Mouse (Mus musculus) adrenal gland, postnatal 4 days (tissue): ENCODE data around the gene Coil. TPM values are rescaled to one million over a fixed set of nuclear protein-coding genes. Genes with fewer than 3 reads are reported as not detected.
A peak's percentile ranks its signal among the peaks of the same experiment; 100 is the strongest.

ENCODE experiments used
- DNase-seq, 2 experiments: peaks; one replicate each; pipeline ENCODE4 v3.0.0; 2021 to 2022; ENCODE audit warnings: low spot score in 2 of 2, mixed read lengths in 2 of 2
- total RNA-seq, 2 experiments: library from RNA; stranded (reverse); gene quantifications; 2 replicates each; pipeline ENCODE4 v1.2.3; 2021

Coil gene
- total RNA-seq, 2 experiments from 2014 or later = 14.0 to 14.3 TPM

DNA sequence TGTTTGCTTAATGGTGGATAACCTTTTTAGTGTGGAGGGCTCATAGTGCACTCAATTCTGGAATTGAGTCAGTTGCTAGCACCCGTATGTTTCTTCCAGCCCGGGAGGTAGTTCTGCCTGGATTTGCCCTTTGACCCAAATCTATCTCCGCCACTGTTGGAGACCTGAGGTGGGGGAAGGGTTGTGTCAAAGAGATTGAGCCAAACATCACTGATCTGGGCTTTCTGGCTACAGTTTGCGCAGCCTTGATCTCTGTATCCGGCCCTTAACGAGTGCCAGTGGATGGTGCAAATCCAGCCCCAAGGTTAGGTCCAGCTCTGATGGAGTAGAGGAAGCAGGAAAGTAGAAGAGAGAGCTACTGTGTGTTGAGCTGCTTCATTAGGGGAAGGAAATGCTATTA, 33.0 kb downstream of the Coil start:
- no peak for DNase-seq

DNA sequence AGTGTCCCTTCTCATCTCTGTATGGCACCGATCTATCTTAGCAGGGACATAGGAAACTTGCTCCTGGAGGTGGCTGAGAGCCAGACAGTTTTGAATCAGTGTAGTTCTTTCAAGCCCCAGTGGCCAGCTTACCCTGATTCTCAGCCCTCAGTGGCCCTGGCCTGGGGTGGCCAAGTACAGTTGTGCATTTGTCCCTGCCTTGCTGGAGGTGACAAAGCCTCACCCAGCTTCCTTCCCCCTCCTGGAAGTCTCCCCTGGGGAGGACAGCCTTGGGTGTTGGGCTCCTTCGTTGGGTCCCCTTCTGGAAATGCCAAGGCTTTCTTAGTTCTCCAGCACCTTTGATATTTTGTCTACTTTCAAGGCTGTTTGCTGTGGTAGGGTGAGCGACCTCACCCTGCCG, 33.7 kb downstream of the Coil start:
- peak in 1 of 2 experiments; percentile 43 for DNase-seq

DNA sequence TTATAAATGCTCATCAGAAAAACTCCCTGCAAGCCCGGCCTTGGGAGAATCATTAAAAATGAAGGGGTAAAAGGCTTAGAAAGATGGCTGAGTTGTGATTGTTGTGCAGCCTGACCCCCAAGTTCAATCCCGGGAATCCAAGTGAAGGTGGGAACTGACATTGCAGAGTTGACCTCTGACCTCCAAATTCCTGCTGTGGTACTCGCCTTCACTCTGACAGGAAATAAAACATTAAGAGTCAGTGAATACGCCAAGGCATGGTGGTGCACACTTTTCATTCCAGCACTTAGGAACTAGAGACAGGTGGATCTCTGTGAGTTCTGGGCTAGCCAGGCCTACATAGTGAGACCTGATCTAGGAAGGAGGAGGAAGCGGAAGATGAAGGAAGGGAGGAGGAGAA, 35.4 kb downstream of the Coil start:
- no peak for DNase-seq

DNA sequence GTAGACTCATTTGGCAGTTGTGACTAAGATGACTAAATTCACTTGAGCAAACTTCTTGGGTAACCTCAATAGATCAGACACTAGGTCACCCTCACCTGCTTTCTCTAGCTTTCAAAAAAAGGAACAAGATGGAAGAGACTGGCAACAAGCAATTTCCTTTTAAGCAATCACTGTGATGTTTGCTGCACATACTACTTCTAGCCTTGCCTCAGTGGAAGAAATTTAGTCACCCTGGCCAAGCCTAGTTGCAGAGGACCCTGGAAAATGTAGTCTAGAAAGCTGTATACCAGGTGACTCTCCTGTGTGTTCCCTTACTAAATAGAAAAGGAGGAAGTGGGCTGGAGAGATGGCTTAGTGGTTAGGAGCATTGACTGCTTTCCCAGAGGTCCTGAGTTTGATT, 36.4 kb downstream of the Coil start:
- no peak for DNase-seq

DNA sequence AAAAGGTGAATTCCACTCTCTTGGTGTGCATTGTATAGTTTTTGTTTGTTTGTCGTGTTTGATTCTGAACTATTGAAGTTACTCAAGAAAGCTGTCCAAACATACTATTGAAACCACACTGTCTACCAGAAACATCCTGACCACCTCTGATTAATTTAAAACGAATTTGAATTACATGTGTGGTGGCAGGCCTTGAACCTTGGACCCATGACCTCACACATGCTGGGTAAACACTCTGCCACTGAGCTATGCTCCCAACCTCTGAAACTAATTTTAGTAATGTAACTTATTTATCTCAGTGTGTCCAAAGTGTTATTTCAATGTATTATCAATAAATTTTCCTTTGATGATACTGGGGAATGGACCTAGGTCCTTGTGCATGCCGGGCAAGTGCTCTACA, 37.5 kb downstream of the Coil start:
- no peak for DNase-seq

DNA sequence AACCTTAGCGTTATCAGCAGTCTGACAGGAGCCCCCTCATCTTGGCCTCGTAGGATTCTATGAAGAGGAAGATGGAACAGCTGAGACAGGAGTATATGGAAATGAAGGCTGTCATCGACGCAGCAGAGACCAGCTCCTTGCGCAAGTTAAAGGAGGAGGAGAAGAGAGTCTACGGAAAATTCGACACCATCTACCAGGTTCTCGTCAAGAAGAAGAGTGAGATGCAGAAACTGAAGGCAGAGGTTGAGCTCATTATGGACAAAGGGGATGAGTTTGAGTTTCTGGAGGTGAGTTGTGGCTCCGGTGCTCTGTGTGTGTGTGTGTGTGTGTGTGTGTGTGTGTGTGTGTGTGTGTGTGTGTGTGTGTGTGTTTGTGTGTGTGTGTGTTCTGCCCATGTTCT, 39.0 kb downstream of the Coil start:
- no peak for DNase-seq

DNA sequence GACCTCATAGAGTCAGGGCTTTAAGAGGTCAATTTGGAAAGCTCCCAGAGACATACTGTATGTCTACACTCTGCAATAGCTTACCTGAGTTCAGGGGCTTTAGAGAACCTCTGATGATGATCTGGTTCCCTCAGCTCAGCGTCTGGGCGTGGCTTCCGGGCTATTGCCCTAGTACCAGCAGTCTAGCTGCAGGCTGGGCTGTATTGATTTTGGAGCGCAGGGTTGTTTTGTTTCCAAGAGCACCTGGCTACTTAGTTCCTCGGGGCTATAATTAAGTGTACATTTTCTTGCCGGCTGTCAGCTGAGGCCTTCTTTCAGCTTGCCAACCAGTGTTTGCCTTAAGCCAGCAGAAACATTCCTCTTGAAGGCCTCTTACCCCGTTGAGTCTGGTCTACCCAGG, 39.4 kb downstream of the Coil start:
- DNase-seq = no peak

DNA sequence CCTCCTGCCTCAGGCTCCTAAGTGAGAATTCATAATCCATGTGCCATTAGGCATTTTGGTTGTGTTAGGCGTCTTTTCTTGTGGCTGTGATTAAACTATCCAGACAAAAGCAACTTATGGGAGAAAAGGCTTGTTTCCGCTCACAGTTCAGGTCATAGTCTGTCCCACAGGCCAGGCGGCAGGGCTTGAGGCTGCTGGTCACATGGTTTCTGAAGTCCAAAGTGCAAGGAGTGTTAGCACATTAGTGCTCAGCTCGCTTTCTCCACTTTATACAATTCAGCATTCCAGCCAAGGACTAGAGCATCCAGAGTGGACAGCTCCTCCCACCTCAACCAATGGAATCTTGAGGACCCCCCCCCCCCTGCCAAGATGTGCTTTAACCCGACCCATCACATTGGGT, 42.2 kb downstream of the Coil start:
- no peak for DNase-seq

DNA sequence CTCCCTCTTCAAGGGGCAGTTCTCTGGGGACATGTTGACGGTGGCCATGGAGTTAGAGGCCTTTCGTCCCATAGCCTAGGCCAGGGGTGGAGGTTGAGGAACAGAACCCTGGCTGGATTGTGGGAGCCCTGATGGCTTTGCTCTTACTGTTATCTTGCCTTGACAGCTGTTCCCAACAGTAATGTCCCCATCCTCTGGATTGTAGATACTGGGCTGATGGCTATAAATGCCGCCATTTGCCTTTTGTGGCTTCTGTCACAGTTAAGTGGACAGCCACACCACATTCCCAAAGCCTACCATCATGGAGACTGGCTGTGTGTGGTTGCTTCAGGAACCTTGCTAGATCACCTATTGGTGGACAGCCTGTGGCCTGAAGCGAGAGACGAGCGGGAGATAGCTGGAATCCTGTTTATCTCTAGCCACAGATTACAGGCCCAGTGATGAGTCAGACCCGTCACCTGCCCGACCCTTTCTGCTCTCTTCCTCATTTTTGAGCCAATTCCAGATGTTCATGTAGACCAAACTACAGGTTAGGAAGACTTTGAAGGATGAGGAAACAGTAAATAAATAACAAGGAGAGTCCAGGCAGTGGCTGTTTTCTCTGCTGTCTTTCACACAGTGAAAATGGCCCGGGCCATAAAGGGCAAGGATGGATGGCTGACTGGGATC, 47.6 kb downstream of the Coil start:
- no peak for DNase-seq

DNA sequence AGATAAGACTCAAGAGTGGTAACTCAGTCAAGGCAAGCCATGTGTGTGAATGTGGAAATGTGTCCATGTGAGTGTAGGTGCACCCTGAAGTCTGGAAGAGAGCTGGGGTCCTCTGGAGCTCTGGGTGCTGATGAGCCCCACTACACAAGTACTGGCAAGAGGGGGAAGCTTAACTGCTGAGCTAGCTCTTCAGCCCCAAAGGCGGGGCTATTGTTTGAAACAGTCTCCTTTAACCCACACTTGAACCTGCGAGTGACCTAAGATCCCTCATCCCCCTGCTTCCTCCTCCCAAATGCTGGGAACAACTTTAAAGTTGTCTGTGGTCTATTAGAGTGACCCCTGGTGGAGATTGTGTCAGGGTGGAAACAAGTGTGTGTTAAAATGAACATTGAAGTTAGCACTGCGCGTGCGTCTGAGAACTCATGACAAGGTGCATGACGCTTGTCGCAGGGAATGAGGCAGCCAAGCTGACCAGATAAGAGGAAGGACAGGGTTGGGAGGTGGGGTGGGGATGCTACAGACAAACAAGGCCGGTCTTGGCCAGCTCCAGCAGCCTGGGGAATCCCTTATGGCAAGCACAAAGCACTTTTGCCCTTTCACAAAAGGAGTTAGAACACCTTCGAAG, 50.7 kb downstream of the Coil start:
- DNase-seq = no peak

DNA sequence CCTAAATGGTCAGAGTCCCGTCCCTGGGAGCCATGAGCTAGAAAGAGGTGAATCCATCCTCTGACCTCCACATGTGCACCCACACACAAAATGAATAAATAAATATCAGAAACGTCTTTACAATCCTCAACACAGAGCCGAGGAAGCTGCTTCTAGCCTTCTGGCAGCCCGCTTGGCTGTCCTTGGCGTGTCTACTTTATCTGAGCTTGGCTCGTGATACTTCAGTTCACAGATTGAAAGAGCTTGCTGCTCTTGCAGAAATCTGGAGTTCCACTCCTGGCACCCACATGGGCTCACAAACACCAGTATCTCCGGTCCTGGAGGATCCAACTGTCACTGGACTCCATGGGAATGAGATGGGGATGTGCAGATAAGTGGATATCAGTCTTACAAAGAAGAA, 51.6 kb downstream of the Coil start:
- no peak for DNase-seq

DNA sequence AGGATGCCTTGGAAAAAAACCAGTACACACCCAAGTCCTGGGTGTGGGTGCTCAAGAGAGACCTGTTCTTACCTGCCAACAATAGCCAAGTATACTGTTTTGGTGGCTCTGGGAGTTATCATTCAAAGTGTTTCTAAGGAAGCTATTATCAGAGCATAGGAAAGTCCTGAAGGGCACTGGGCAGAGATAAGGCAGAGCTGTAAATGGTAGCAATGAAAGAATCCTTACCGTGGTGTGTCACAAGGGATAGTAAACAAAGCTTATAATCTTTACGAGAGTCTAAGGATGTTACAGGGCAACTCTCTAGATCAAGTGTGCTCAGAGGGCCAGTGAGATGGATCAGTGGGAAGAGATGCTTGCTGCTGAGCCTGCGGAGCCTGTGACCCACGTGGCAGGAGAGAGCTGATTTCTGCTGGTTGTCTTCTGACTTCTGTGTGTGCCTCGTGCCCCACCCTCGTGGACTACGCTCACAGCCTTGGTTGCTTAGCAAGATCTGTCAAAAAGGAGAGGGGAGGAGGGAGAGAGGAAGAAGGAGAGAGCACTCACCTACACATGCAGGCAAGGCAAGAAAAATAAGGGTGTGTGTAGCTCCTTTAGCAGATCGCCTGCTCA, 52.2 kb downstream of the Coil start:
- no peak for DNase-seq

DNA sequence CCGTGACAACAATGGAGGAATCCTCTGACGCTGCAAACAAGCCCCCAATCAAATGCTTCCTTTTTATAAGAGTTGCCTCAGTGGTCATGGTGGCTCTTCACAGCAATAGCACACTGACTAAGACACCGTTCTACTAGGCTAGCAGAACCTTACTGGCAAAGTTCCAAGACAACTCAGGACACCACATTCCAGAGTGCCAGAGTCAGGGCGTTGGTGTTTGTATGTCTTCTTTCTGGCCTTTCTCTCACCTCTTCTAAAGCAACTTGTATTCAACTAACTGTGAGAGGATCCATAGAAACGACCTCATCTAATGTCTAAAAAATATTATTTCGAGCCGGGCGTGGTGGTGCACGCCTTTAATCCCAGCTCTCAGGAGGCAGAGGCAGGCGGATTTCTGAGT, 53.4 kb downstream of the Coil start:
- no peak for DNase-seq

DNA sequence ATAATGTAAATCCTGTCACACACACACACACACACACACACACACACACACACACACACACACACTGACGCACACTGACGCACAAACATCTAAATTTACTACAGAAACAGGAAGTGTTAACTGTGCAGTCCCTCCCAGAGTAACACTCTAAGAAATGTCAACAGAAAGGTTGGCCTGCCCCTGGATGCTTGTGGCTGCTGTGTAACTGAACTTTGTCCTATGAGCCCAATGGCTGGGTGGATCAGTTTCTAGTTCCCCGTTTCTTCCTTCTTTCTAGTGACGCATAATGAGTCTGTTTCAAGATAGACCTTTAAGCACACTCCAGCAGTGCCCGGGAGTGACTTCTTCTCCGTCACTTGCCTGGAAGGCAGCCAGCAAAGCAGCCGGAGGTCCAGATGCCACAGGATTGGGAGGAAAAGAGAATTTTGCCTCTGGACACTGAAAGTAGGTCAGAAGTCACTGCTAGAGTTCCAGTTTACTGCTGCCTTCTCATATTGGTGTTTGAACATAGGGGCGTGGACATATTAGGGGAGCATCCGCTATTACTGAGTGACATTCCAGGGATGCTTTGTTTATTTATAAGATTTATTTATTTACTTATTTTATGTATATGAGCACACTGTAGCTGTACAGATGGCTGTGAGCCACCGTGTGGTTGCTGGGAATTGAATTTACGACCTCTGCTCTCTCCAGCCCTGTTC, 54.3 kb downstream of the Coil start:
- peak; percentile 49 to 72 for DNase-seq

DNA sequence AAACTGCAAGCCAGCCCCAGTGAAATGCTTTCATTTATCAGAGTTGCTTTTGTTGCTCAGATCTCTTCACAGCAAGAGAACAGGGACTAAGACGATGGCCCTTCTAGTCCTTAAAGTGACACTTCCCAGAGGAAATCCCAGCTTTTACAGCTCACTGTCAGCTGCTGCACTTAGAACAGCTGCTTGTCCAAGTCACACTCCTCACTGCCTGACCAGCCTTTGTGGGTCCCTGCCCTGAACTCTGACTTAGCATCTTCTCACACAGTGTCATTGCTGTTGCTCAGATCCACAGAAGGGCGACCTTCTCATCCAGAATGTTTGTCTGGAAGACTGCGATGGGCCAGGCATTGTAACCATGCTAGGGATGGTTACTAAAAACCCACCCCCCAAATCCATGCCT, 55.6 kb downstream of the Coil start:
- no peak for DNase-seq

DNA sequence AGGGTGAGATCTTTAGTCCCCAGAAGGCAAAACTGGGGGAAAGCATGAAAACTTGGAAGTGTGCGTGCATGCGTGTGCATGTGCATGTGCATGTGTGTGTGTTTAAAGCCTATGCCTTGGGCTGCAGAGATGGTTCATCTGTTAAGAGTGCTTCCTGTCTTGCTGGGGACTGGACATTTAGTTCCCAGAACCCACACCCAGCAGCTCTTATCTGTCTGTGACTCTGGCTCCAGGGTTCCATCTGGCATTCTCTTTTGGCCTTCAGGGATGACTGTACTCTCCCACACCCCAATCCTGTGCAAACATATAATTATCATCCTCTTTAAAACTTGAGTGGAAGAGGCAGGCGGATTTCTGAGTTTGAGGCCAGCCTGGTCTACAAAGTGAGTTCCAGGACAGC, 56.1 kb downstream of the Coil start:
- DNase-seq = no peak

DNA sequence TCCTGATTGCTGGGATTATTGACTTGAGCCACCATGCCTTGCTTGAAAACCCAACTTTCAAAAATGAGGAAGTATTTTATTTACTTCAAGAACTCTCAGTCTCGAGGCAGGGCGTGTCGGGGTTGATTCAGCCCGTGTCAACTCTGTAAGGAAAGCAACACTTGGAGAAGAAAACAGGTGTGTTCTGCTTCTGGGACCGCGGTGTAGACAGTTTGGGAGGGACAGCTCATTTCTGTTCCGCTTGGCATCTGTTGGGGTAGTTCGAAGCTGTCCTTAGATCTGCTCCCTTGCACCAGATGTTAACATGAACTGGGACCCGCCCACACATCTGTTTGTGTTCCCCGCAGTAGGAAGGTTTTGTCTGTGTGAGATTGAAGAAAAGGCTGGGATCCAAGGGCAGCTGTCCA, 57.9 kb downstream of the Coil start:
- no peak for DNase-seq

DNA sequence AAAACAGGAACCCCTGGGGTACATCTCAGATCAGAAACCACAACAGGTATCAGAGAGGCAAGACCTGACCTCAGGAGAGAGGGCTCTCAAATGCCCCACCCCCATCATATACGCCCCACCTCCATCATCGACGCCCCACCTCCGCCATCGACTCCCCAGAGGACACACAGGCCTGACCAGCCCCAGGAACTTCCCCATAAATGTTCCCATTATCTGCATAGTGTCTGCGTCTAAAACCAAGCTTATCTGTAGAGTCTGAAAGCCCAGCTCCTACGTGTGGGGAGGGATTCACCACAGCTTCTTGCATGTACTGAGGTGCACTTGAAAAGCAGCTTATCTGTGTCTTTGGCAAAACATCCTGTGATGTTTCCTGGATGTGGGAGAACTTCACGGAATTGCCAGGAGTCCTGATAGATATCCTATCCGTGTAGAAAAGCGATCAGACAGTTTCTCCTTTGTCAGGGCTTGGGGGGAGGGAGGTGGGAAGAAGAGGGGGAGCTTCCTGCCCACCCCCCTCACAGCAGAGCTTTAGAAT, 58.9 kb downstream of the Coil start:
- DNase-seq = no peak

DNA sequence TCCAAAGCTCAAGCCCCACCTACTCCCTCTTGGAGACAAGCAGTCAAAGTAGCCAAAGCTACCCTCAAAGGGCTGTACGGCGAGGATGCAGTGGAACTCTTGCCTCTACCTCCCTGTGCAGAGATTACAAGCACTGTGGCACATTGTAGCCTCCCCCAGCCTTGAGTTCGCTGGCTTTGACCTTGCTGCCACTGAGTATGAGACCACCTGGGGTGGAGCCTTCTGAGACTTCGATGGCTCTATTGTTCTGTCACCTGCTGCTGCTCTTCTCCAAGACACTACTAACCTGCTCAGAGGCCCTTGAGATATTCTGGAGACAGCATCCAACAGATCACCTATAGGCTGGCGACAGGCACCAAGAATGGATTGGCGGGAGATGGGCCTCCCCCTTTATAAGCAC, 60.5 kb downstream of the Coil start:
- no peak for DNase-seq

DNA sequence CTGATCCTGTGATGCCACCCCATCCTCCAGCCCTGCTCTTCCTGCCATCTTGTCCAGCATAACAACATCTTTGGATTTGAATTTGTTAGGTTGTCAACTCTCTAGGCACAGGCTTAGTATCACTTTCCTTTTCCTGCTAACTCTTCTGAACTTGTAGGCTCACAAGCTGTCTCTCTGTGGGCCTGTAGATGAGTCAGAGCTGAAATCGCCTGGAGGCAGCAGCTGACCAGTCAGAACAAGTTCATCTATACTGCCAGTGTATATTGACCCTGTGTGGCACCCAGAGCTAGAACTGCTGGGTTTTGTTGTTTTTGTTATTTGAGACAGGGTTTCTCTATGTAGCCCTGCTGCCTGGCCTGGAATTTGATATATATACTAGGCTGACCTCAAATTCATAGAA, 61.1 kb downstream of the Coil start:
- DNase-seq = no peak

DNA sequence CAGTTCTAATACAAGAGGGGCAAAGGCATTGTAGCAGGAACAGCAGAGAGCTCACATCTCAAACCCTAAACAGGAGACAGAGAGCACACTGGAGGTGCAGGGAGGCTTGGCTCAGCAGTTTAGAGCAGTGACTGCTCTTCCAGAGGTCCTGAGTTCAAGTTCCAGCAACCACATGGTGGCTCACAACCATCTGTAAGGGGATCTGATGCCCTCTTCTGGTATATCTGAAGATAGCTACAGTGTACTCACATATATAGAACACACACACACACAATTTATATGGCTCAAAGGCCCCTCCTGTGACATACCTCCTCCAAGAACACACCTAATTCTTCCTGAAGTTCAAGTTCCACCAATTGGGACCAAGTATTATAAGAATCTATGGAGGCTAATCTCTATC, 64.5 kb downstream of the Coil start:
- DNase-seq = no peak

DNA sequence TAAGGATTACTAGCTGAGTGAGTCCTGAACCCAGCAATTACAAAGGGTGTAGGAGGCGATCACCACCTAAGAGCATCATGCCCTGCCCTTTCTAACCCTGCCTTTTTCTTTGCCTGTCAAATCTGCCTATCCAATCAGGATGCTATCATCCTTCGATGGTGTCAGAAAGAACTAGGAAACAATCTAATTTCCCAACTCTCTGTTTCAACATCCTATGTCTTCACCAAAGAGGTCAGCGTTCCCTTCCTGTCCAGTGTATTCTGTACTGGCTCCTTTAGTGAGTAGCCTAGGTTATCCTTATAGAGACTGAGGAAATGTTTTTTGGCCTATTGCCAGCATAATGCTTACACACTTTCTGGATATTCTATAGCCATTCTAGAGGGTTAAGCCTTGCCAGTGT, 65.5 kb downstream of the Coil start:
- no peak for DNase-seq
